Mouse (Mus musculus): ENCODE measurements around the gene Hlx.

Hlx gene

DNA sequence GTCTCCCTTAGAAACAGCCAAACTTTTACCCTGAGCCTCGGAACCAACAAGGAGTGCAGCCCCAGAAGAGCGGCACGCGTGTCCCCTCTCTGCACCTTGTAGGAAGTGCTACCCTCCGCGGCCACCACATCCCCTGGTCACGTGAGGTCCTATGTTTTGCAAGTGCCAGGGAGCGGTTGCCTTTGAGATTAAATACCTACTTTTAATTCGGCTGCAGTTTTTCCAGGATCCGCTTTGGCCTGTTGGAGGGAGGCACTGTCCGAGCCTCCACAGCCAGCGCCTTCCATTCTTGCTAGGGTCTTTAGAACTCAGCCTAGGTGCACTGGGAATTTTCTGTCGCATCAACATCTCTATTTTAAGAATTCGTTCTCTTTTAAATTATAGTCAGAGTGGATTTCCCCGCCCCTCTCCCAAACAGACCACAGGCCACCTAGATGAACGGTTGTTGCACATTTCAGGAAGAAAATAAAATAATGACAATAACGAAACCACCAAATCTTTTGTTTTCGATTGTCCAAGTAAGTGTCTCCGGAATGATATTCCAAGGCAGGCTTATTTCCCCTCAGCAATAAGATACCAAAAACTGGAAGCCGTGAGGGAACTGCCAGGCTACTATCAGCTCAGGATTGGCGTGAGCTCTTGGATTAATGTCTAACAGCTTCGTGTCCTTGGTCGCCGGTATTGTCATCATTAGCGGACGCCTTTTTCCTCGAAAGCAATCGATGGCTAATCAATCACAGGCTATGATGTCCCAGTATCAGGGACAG lies 1.1 kb upstream of the Hlx start:
- DNase-seq (ENCODE audit: low read depth, low spot score) = no peak

DNA sequence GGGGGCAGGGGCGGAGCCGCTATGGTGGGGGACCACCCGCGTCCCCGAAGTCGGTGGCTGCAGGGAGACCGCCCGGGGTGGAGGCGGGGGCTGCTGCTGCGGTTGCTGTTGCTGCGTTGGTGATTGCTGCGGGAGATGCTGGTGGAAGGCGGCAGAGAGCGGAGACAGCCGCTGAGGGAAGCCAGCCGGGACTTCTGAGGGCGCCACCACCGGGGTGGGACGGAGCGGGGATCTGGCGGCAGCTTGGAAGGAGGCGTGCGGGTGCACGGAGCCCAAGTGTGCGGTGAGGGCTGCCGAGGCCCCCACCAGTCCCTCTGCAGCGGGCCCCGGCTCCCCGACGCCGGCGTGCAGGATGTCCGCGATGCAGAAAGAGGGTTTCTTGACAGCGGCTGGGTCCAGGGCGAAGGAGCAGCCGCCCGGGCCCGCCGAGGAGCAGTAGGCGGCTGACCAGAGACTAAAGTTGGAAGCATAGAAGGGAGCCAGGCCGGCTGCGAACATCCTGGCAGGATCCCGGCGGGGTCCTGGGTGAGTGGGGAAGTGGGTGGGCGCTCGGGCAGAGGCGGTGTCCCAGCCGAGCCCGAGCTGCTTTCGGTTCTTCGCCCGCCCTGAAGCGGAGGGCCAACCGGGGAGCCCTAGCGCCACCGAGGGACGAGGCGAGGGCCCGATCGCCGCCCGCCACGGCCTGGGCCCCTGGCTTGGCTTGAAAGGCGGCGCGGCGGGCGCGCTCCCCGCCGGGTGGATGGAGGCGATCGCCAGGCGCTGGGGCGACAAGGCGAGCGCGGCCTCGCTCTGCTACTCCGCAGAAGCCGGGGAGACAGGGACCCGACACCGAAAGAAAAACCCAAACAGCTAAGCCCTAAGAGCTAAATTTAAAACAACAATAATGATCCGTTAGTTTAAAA lies 524 bp downstream of the Hlx start:
- no peak for DNase-seq (ENCODE audit: low read depth, low spot score)

DNA sequence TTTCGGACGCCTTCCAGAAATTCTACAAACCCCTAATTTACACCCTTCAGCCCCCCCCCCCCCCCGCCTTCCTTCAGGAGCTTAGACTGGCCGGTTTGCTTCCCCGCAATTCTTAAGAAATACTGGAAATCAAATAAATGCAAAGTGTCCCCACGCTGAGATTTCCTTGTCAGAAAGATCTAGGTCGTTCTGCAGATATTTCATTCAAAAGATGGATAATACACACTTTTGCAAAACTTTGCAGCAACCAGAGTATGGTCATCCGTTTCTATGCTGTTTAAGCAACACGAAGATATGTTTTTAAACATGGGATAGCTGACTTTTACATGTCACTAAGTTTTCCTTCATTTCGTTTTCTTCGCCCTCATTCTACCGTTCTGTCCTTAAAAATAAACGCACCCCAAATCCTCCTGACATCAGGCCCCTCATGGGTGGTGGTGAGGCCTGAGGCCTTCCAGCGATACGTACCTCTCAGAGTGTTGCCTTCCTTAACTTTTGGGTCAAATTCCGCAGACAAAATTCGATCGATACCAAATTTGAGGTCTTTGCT lies 1.3 kb downstream of the Hlx start:
- DNase-seq (ENCODE audit: low read depth, low spot score) = no peak

DNA sequence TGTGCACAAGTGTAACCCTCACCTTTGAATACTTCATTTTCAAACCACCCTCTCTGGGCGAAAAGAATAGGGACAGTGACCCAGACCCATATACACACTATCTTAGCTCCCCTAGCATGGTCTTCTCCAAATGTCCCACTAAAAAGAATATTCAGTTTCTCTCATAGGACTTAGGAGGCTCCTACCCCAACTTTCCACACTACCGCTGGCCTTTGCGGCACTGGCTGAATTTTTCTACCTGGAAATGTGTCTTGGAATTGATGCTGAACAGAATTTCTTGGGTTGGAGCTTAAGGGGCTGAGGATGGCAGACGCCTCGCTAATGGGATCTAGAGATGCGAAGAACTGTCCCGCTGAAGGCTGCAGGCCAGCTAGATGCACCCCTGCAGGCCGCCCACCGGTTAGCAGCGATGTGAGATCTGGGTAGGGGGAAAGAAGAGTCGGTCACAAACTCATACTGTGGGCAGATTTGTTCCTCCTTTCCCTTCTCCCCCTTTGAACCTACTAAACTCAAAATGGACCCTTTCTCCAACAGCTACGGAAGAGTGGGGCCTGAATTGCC lies 1.9 kb downstream of the Hlx start:
- DNase-seq (ENCODE audit: low read depth, low spot score) = no peak

DNA sequence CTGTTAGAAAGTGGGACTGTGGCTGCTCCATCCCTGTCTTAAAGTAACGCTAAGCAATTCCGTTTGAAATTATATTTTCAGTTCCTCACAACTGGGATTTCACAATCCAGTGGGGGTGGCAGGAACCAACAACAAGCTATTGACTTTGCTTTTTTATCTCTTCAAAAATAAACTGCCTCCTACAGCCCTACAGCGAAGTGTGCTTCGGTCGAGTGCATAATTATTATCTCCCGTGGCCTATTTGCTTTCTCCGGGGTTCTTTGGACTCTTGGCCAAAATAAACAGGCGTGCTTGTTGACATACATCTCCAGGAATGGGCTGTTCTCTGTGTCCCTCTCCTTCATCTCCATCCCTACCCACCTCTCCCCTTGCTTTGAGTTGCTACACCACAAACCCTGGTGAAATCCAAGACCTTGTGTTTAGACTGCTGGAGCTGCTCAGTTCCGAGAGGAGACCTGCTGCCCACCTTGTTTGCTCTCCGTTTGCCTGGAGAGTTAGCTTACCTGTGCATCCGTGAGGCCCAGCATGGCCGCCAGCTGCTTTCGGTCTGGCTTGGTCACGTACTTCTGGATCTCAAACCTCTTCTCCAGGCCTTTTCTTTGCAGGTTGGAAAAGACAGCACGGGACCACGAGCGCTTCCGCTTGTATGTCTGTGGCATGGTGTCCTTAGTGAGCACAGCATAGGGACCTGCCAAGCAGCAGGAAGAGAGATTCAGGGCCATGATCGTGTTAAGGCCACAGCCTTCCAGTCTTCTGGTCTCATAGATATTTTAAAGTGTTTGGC lies 2.9 kb downstream of the Hlx start:
- no peak for DNase-seq (ENCODE audit: low read depth, low spot score)

DNA sequence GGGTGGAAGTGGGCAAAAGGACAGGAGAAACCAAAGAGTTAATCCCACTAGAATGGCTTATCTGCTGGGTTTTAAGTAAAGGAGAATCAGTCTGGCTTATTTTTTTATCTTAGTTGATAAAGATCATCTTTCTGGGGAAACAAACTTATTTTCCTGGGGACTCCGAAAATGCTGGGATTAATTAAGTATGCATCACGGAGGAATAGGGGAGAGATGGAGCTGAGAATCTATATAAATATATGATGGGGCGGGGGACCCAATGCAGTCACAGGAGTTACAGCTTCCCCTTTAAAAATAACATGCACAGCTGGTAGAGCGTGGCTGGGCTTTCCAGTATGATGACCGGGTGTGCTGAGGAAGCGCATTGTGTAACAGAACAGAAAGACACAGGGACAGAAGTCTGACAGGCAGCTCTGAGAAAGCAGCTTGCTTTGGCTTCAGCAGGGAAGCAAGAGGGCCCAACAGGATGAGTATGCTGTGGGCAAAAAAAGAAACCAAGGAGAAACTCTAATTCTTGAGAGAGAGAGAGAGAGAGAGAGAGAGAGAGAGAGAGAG lies 3.8 kb downstream of the Hlx start:
- DNase-seq (ENCODE audit: low read depth, low spot score) = no peak

DNA sequence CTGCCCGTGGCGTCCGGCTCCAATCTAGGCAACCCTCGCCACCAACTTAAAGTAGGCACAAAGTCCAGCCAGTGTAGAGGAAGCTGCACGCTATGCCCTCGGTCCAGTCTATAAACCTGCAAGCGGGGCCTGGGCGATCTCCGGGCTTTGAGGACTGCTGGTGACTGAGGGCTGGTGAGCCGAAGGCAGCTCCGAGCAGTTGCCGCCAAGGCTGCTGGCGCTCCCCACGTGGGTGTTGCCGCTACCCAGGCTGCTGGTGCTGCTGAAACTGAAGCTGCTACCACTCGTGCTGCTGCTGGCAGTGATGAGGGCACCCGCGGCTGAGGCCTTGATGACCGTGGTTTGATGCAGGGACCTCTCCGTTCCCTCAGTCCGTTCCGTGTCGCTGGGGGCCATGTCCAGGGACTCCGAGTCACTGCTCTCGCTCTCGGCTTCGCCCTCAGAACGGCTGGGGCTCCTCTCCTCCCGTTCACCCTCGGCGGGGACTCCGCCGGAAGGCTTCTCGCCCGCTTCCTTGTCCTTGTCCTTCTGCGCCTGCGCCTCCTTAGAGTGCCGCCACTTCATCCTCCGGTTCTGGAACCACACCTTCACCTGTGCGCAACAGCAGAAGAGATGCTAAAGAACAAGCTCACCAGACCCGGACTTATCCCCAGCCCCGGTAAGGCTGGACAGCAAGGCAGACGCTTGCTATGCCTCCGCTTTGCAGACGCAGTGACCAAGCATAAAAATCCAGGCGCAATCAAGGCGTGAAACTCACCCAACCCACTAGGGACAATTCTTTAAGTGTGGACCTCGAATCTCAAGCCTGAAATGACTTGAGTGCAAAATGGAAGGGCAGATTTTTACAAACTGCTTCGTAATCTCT lies 4.8 kb downstream of the Hlx start:
- DNase-seq (ENCODE audit: low read depth, low spot score) = no peak

DNA sequence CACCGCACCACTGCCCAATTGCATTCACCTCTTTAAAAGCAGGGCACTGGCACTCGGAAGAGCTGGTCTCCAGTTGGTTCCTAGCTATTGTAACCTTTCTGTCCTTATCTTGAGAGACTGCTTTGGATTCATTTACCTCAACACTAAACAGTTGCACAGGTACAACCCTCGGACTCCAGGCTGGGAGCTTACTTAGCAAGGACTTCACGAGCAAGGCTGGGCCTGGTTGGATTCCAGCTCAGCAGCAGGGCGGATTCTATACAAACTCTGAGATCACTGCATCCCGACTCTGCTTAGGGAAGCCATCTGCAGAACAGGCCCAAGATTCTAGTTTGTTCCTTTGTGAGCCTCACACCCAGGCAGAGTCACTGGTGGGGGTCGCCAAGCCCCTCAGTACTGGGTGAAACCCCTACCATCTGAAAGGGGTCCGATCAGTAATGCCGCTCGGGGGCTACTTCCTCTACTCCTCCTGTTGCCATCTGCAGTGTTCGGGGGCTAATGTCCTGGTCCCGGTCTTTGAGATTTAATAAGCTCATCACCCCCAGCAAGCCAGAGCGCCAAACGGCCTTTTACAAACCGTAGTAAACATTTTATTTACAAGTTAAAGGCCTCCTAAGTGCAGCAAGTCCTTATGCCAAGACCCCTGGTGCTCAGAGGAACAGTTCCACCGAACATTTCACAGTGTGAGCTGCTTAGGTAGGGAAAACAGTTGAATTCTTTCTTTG lies 5.7 kb downstream of the Hlx start:
- no peak for DNase-seq (ENCODE audit: low read depth, low spot score)

DNA sequence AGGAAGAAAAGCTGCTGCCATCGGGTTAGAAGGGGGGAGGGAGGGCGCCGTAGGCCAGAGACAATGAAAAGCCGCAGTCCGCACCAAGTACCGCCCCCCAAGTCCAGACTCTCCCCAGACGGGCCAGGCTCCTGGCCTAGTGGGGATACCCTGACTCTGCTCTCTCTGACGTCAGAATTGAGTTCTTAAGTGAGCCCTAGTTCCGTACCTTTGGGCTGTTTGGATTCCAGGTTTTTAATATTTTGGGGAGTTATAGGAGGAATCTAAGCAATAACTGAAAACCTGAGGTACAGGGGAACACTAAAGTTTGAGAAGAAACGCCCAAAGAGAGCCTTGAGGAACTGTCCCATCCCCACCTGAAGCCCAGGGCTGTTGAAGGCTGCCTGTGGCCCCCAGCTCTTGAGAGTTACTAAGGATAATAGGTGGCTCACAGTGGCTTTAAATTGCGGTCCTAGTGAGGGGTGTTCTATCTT lies 7.1 kb downstream of the Hlx start:
- DNase-seq (ENCODE audit: low read depth, low spot score) = no peak

DNA sequence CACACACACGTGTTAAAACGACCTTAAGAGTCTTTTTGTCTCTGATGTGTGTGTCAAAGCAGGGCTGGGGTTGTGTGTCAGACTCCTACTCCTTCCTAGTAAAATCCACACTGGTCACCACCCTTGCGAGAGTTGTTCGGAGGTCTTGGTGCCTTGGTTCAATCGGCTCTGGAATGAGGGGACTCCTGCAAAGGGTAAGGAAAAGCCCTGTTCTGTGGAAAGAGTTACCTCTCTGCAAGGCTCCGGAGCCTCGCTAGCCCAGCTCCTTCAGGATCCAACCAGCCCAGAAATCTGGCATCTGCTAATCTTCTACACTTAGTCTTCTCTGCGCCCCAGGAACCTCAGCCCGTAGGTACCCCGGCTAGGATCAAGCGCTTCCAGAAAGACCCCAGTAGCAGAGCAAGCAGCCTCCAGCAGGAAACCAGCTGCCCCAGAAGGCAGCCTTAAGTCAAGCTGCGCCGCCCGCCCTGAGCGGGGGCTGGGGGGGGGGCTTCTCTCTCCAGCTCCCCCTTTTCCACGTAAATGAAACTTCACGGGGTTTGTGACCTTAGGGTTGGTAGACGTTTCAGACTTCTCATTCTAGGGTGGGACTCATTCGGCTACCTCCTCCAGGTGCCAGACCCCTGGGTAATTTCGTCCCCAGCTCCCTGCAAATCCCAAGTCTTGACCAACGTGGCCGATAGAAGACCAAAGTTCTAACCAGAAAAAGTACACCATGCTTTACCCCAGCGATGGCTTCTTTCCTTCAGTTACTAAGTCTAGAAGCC lies 7.7 kb downstream of the Hlx start:
- no peak for DNase-seq (ENCODE audit: low read depth, low spot score)

DNA sequence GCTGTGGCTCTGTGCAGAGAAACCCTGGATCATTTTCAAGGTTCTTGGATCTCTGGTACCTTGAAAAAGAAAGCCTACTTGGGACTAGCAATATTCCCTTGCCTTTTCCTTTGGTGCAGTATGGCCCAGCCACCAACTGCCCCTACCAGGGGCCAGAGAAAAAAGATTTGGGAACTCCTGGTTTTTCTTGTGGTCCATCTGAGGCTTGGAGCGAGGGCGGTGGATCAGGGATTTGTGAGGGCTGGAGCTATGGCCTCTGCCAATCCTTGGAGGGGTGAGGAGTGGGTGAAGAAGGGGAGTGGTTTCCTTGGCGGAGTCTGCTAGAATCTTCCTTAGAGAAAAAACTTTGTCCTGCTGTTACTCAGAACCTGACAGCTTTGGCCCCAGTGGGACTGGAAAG lies 8.5 kb downstream of the Hlx start:
- DNase-seq (ENCODE audit: low read depth, low spot score) = no peak

DNA sequence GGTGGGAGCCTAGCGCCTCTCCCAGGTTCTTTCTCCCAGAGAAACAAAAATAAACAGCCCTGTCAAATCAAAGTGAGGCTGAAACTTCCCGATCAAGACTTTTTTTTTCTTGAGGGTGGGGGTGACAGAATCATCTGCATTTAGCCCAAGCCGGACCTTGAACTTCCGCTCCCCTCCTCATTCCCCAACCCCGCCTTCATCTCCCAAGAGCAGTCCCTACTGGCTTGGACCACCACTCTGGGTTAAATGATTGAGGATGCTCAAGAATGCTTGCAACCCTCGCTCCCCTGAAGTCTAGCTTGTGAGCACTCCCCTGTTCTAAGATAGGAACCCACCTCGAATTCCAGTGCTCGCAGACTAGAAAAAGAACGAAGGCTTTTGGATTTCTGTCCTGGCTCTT lies 11.3 kb downstream of the Hlx start:
- no peak for DNase-seq (ENCODE audit: low read depth, low spot score)

DNA sequence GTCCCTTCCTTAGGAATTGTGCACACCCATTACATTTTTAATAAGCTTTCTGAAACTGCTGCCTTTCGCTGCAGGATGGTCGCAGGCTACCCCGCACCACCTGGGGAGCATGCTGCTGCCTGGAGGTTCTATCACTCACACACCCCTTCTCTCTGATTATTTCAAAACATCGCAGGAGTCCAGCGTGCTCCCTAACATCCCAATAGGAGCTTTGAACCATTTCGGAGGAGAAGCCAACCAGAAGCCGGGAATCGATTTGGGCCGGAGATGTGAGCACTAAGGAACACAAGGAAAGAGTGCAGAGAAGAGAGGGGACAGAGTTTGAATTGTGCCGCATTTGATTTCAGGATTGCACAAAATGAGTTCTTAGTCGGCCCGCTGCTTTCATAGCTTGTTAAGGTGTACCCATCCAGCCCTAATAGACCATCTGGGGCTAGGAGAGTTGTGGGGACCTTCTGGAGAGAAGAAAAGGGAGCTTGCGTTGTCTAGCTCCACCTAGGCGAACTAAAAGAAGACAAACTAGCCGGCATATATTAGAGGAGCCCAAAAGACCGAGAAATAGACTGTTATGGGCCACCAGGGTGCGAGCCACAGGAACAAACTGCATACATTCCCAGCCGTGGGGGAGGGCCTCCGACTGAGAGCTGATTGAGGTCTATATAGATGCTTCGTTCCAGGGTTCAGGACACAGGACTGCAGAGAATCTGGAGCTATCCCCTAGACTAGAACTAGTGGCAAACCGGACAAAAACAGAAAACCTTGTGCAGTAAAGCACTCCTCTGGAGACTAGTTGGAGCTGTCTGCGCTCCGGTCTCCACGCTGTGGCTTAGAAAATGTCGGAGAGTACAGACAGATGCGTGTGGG lies 12.0 kb downstream of the Hlx start:
- no peak for DNase-seq (ENCODE audit: low read depth, low spot score)

DNA sequence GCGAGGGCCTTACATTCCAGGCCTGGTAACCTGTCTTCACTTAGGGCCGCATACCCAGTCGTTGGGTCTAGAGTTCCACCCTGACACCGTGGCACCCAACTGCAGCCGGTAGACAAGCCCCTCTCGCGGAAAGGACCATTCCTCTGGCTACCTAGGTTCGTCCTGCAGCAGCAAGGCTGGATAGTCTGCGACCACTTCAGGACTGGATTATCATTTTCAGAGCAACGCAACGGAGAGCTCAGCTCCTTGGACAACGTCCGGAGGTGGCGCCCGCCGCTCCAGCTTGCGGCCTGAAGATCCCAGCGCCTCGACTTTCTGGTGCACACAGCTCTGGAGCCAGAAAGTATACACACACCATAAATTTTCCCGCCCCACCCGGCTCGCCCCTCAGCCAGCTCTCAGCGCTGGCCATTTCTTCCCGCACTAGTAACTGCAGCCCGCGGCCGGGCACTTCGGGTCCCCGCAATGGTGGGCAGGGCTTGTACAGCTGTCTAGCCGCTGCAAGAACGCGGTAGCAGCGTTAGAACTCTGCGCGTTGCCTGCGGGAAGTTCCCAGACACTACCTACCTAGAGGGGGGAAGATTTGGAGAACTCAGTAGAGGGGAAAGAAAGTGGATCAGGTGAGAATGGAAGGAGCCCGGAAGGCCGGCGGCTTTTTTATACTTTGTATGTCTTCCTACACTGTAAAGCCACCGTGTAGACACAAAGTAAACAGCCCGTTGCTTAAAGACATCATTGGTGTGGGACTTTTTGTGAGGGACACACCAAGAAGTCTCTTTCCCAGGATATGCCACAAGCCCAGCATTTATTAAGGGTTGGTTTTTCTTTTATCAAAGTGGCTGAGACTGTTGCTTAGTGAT lies 13.9 kb downstream of the Hlx start:
- DNase-seq (ENCODE audit: low read depth, low spot score) = no peak

DNA sequence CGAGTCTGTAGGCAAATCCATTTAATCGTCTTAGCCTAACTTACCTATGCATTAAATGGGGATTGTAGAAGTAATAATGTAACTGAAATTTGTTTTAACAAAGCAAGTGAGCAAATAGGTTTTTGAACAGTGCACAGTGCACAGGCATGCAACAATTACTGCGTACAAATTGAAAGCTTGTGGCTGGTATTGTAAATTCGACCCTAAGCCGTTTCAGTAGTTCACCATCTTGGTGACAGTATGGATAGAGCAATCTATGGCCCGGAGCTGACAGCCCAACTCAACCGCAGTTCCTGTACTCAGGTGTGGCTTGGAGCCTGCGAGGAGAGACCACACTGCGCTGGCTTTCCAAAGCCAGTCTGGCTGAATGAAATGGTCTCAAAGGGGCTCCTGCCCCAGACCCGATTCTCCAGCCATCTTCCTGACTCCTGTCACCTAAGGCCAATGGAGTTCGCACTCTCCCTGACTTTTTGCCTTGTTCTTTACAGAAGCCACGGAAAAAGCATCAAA lies 14.7 kb downstream of the Hlx start:
- DNase-seq (ENCODE audit: low read depth, low spot score) = no peak

DNA sequence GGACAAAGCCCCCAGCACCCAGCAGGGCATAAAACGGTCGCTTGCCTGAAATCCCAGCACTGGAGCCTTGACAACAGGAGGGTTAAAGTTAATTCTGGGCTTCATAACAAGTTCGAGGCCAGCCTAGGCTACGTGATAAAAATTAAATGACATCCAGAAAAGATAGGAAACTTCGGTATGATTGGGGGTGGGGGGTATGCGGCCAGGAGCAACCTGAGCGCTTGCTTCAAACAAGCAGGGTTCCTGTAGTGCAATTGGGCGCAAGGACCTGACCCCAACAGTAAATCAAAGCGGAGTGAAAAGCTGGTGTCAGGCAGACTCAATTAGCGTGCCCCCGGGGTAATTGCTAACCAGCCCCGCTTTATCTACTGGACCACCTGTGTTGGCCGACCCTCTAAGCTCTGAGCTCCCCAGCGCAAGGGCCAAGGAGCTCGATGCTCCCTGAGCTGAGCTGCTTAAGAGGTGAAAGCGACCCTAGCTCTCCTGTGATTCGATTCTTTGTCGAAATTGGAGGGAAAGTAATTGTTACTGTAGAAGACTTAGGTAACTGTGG lies 15.3 kb downstream of the Hlx start:
- DNase-seq (ENCODE audit: low read depth, low spot score) = no peak
